Mouse (Mus musculus) intestine, embryonic 14.5 days (tissue): Measurements from ENCODE around the gene Gramd1b. TPM values are rescaled to one million over a fixed set of nuclear protein-coding genes. Genes with fewer than 3 reads are reported as not detected.

Experiments used
- ATAC-seq: fragments of 200-750 bp; cut with Nextera tagmentation; replicated peaks from 2 replicates; pipeline ENCODE4 v1.8.0; 2017; ENCODE audit warnings: low read depth, moderate number of reproducible peaks, moderate TSS enrichment, moderate library complexity; ENCODE audit not compliant: low FRiP score, low TSS enrichment
- DNase-seq: peaks from one replicate; pipeline ENCODE4 v3.0.0-alpha.2; 2018; ENCODE audit warnings: low spot score
- H3K27ac ChIP-seq: fragments of 300-500 bp; sonication (generic); 2 replicates; pipeline ENCODE4 v1.5.1; 2014; ENCODE audit warnings: low read depth, mild to moderate bottlenecking, control low read depth
- H3K27me3 ChIP-seq: fragments of 300-500 bp; sonication (generic); replicated peaks from 2 replicates; pipeline ENCODE4 v1.6.1; 2014; ENCODE audit warnings: low read length, control low read depth; ENCODE audit not compliant: control insufficient read depth, insufficient read depth
- H3K36me3 ChIP-seq: fragments of 300-500 bp; sonication (generic); 2 replicates; pipeline ENCODE4 v1.6.1; 2014; ENCODE audit warnings: low read length, control low read depth; ENCODE audit not compliant: control insufficient read depth, insufficient read depth
- H3K4me1 ChIP-seq: fragments of 300-500 bp; sonication (generic); replicated peaks from 2 replicates; pipeline ENCODE4 v1.6.1; 2014; ENCODE audit warnings: low read length, control low read depth, mixed read lengths; ENCODE audit not compliant: control insufficient read depth, insufficient read depth
- H3K4me2 ChIP-seq: fragments of 300-500 bp; sonication (generic); 2 replicates; pipeline ENCODE4 v1.6.1; 2014; ENCODE audit warnings: low read length
- H3K4me3 ChIP-seq: fragments of 300-500 bp; sonication (generic); 2 replicates; pipeline ENCODE4 v1.5.1; 2014; ENCODE audit warnings: low read depth, low read length, control low read depth, mixed read lengths
- H3K9ac ChIP-seq: fragments of 300-500 bp; sonication (generic); 2 replicates; pipeline ENCODE4 v1.6.1; 2014; ENCODE audit warnings: mild to moderate bottlenecking, low read length
- H3K9me3 ChIP-seq: fragments of 300-500 bp; sonication (generic); 2 replicates; pipeline ENCODE4 v1.6.1; 2016; ENCODE audit warnings: low read length, control low read depth; ENCODE audit not compliant: control insufficient read depth
- WGBS: fragments of 180-500 bp; shearing (Covaris S2); extraction: QIAGEN DNeasy Blood & Tissue Kit; methylation state at CpG from one replicate; pipeline ENCODE4 v1.1.7; 2014; 5-methylcytosine and 5-hydroxymethylcytosine counted together
- polyA plus RNA-seq: library from polyadenylated mRNA; unstranded; fragments of >200 nt; fragmentation: Nextera tagmentation; extraction: Ambion mirVana; gene quantifications from 2 replicates; pipeline ENCODE4 v1.2.1, GENCODE M21; 2014

Gene Gramd1b
- polyA plus RNA-seq, 1 experiment from 2014 or later, result 3.5 TPM

DNA sequence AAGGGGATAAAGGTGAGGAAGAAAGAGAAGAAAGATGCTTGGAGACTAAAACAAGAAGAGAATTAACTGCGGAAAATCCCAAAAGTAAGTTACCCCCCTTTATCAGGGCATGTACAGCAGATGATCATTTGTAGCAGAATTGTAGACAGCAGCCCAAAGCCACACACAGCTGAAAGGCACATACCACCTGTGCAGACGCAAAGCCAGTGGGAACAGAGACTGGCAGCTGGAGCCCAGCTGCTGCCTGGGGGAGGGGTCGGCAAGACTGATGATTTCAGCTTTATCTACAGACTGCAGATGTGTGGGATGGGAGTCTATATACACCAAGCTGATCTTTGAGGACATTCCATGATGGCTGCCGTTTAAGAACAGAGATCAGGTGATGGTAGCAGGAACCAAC lies 2.5 kb downstream of the Gramd1b start:
- DNase-seq, result no peak
- Histone ChIP-seq H3K9ac (no peak overlapping the region), H3K9me3 (no peaks in the 10 kb centered on the region), H3K27me3 (peaks cover 12% of the 10 kb centered on the region; the same call in 1 of the 2 replicates), H3K4me2 (no peak overlapping the region), H3K27ac (no peak overlapping the region), H3K36me3 (no peaks in the 10 kb centered on the region), H3K4me3 (no peak overlapping the region), H3K4me1 (no peaks in the 10 kb centered on the region; the same call in 1 of the 2 replicates)
- ATAC-seq, result no peak
- 55% methylated on average over 4 of the region's 4 CpGs for WGBS

DNA sequence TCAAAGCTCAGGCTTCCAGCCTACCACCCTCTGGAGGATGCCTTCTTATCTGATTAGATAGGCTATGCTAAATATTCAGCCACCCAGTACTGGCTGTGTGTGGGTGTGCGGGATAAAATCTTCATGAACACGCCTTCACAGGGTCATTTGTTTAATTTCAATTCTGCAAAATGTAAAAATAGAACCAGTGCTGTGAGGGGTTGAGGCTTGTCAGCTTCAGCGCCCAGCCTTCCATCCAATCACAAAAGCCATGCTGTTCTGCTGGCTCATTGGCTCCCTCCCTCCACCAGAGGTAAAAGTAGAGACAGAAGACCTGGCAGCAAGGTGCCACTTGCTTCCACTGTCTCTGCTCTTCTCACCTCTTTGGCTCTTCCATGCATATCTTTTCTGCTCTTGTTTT lies 4.3 kb downstream of the Gramd1b start:
- DNase-seq (no peak), ATAC-seq (no peak)
- Histone ChIP-seq H3K27ac (no peak overlapping the region), H3K9me3 (no peaks in the 10 kb centered on the region), H3K4me1 (no peaks in the 10 kb centered on the region; the same call in 1 of the 2 replicates), H3K27me3 (peaks cover 9% of the 10 kb centered on the region; the same call in 1 of the 2 replicates), H3K36me3 (no peaks in the 10 kb centered on the region), H3K4me2 (no peak overlapping the region), H3K4me3 (no peak overlapping the region), H3K9ac (no peak overlapping the region)
- 44% methylated on average over 3 of the region's 3 CpGs for WGBS

DNA sequence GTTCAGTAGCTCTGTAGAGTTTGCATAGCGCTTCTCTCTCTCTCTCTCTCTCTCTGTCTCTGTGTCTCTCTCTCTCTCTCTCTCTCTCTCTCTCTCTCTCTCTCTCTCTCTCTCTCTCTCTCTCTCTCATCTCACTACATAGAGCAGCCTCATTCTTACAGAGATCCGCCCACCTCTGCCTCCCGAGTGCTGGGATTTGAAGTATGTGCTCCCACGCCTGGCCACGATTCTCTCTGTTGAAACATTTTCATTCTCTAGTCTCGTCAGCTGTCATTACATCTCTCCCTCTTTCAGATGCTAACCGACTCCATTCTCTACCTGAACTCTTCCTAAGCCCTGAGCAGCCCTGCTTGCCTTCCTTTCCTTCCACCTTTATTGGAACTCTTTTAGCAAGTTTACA lies 9.0 kb downstream of the Gramd1b start:
- Histone ChIP-seq H3K36me3 (no peaks in the 10 kb centered on the region), H3K9ac (no peak overlapping the region), H3K4me3 (no peak overlapping the region), H3K9me3 (no peaks in the 10 kb centered on the region), H3K4me1 (no peaks in the 10 kb centered on the region), H3K27me3 (no peaks in the 10 kb centered on the region), H3K4me2 (no peak overlapping the region), H3K27ac (no peak overlapping the region)
- ATAC-seq (no peak), DNase-seq (no peak)
- WGBS, result 77% methylated on average over 7 of the region's 7 CpGs

DNA sequence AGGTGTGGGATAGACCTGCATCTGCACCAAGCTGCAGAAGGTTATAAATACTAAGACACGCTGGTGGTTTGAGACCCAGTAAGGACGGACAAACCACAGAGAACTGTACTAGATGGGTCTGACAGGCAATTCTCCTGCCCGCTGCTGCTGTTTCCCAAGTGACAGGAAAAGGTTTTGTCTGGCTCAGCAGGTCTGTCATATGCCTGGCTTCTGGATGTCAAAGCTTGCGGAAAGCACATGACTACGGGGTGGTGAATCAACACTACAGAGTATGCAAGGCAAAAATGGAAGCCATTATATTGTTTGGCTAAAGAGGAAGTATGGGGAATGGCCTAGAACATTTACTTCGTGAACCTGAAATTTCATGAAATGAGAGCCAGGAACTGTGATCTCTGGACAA lies 10.1 kb downstream of the Gramd1b start:
- no peaks in the 10 kb centered on the region for H3K4me1 ChIP-seq
- H3K4me2 ChIP-seq, result no peak overlapping the region
- no peak overlapping the region for H3K4me3 ChIP-seq
- no peaks in the 10 kb centered on the region for H3K27me3 ChIP-seq
- H3K36me3 ChIP-seq, result no peaks in the 10 kb centered on the region
- no peaks in the 10 kb centered on the region for H3K9me3 ChIP-seq
- no peak overlapping the region for H3K27ac ChIP-seq
- no peak for DNase-seq
- no peak for ATAC-seq
- 82% methylated on average over 6 of the region's 6 CpGs for WGBS
- H3K9ac ChIP-seq, result no peak overlapping the region

DNA sequence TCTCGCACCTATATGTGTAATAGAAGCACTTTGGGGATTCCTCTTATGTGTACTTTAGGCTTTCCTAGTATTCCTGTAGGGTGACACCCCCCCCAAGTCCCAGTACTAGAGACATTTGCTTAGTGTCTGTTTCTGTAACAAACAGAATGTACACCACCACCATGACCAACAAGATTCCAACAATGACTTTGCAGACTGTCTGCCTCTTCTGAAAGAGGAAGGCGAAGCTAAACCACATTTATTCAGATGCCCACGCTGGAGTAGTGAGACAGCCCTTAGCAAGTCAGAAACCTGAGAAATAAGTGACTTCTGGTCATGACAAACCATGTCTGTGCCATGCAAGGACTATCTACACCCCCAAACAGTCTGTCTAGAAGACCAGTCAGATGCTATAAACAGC lies 11.9 kb downstream of the Gramd1b start:
- Histone ChIP-seq H3K27ac (no peak overlapping the region), H3K4me2 (no peak overlapping the region), H3K9ac (no peak overlapping the region), H3K27me3 (no peaks in the 10 kb centered on the region), H3K4me3 (no peak overlapping the region), H3K36me3 (no peaks in the 10 kb centered on the region), H3K4me1 (no peaks in the 10 kb centered on the region), H3K9me3 (no peaks in the 10 kb centered on the region)
- no peak for DNase-seq
- ATAC-seq, result no peak
- 81% methylated on average over 3 of the region's 3 CpGs for WGBS

DNA sequence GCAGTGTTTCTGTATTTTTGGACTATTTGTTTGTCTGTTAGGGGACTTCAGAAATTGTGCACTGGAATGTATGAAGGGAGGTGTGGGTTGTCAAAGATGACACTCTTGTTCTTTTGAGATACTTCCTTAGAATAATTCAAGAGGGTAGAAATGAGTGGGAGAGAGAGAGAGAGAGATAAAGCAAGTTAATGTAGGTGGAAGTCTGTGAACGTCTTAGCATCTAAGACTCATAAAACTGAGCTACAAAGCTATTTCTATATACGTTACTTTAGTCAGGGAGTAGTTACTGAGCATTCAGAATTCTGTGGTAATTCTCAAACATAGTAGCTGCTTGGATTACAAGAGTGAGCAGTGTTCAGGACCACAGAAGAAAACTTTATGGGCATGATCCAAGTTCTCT lies 19.2 kb downstream of the Gramd1b start:
- Histone ChIP-seq H3K27ac (no peak overlapping the region), H3K27me3 (no peaks in the 10 kb centered on the region), H3K9ac (no peak overlapping the region), H3K36me3 (no peaks in the 10 kb centered on the region), H3K4me2 (no peak overlapping the region), H3K9me3 (no peaks in the 10 kb centered on the region), H3K4me1 (no peaks in the 10 kb centered on the region), H3K4me3 (no peak overlapping the region)
- no peak for DNase-seq
- 82% methylated on average over 2 of the region's 2 CpGs for WGBS
- ATAC-seq, result no peak

DNA sequence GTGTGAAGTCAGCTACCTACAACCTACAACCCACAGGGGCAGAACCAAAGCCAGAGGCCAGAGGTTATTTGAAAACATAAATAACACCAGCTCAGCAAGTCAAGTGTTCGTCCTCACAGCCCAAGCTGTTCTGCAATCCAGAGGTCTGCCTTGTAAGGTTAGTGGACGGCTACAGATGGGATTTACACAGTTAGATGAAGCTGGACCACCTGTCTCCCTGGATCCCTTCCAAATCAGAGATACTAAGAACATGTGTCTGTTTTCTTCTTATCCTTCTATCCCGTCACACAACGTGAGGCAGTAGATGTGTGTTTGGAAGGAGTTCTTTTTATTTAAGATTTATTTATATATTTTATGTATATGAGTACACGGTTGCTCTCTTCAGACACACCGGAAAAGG lies 21.7 kb downstream of the Gramd1b start:
- Histone ChIP-seq H3K4me2 (no peak overlapping the region), H3K27me3 (no peaks in the 10 kb centered on the region), H3K4me3 (no peak overlapping the region), H3K9me3 (no peaks in the 10 kb centered on the region), H3K36me3 (no peaks in the 10 kb centered on the region), H3K4me1 (no peaks in the 10 kb centered on the region), H3K9ac (no peak overlapping the region), H3K27ac (no peak overlapping the region)
- DNase-seq, result no peak
- no peak for ATAC-seq
- WGBS, result 50% methylated on average over 6 of the region's 6 CpGs

DNA sequence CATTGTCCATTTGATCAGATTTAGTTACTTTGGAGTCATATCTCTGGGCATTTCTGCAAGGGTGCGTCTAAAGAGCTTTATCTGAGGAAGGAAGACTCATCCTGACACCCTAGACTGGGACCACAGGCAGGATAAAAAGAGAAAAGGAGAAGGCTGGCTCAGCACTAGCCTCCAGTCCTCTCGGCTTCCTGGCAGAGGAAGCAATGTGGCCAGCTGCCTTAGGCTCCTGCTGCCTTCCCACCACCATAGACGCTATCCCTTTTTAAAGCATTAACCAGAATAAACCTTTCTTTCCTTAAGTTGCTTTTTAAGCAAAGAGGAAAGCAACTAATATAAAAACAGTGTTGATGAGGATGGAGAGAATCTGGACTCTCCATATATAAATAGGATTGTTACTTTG lies 24.6 kb downstream of the Gramd1b start:
- Histone ChIP-seq H3K9me3 (no peaks in the 10 kb centered on the region), H3K36me3 (no peaks in the 10 kb centered on the region), H3K27me3 (no peaks in the 10 kb centered on the region), H3K27ac (no peak overlapping the region), H3K4me3 (no peak overlapping the region), H3K4me1 (no peaks in the 10 kb centered on the region), H3K9ac (no peak overlapping the region), H3K4me2 (no peak overlapping the region)
- 79% methylated on average over 3 of the region's 3 CpGs for WGBS
- no peak for ATAC-seq
- DNase-seq, result no peak

DNA sequence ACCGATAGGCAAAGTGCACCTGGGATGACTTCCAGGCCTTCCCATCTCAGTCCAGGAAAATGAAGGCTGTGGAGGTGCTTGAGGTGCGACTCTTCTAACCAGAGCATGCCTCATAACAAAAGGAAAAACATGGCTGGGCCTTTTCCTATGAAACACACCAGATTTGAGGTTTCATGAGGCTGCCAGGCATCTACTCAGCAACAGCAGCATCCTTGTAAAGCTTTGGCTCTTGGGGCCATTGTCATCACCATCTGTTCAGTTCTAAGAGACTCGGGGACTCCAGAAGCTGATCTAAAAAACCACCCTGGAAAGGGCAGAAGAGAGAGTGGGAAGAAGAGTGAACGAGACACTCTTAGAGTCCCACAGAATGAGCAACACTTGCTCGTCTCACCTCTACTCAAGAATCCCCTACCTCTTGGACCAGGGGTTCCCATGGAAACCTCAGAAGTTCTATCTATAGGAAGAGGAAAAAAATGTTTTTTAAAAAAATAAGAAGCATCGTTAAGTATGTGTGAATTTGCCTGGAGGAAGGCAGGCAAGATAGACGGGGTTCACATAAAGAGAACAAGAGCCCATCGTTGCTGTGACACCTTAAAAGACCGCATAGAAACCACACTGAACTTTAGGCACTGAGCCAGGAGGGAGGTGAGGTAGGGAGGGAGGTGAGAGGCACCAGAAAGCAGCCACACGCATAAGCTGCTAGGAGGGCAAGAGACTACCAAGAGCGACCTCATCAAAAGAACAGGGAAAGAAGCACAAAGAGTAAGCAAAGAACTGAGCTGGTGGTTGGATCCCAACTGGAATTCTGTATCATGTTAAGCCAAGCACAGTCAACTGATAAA lies 25.5 kb downstream of the Gramd1b start:
- H3K27ac ChIP-seq, result no peak overlapping the region
- DNase-seq, result no peak
- H3K9ac ChIP-seq, result no peak overlapping the region
- no peak for ATAC-seq
- WGBS, result 77% methylated on average over 11 of the region's 11 CpGs
- H3K27me3 ChIP-seq, result no peaks in the 10 kb centered on the region
- no peak overlapping the region for H3K4me3 ChIP-seq
- no peaks in the 10 kb centered on the region for H3K9me3 ChIP-seq
- H3K4me2 ChIP-seq, result no peak overlapping the region
- no peaks in the 10 kb centered on the region for H3K36me3 ChIP-seq
- no peaks in the 10 kb centered on the region for H3K4me1 ChIP-seq
